Mouse (Mus musculus) urinary bladder, postnatal 25 days (tissue): ENCODE data around the gene Nme4.
A peak's percentile ranks its signal among the peaks of the same experiment; 100 is the strongest.
"Not testable (repeated sequence)": the region's sequence is repeated elsewhere in the genome, so short reads cannot be mapped to it uniquely, and the experiment has no call there.

Source experiments
- DNase-seq: peaks from one replicate; pipeline ENCODE4 v3.0.0; 2022; ENCODE audit warnings: low spot score

The Nme4 gene

GRCm38 (mm10) chr17:26095121-26095740 is at the start of gene Nme4:
Gene Nme4 (minus strand): TSS chr17:26095602.
- peak; percentile 51 for DNase-seq

- DNase-seq: no peak
Observed at GRCm38 (mm10) chr17:26143386-26143785, 48.0 kb upstream of the Nme4 start.

- DNase-seq: no peak
Observed at GRCm38 (mm10) chr17:26142796-26143195, 47.4 kb upstream of the Nme4 start.

GRCm38 (mm10) chr17:26138901-26139381 is 43.5 kb upstream of the Nme4 start:
- DNase-seq: no peak

GRCm38 (mm10) chr17:26138239-26138836 is 42.9 kb upstream of the Nme4 start, which contains the start of gene Axin1:
Gene Axin1 (plus strand): TSS chr17:26138688.
- DNase-seq: peak; percentile 81

- no peak for DNase-seq
Observed at GRCm38 (mm10) chr17:26137751-26138130, 42.3 kb upstream of the Nme4 start.

- no peak for DNase-seq
Observed at GRCm38 (mm10) chr17:26137106-26137750, 41.8 kb upstream of the Nme4 start.

GRCm38 (mm10) chr17:26131856-26132853 is 36.8 kb upstream of the Nme4 start:
- no peak for DNase-seq

GRCm38 (mm10) chr17:26131062-26131732 is 35.8 kb upstream of the Nme4 start:
- DNase-seq: no peak

GRCm38 (mm10) chr17:26125226-26125625 is 29.8 kb upstream of the Nme4 start:
- DNase-seq: no peak

- DNase-seq: no peak
Observed at GRCm38 (mm10) chr17:26124560-26124959, 29.2 kb upstream of the Nme4 start.

GRCm38 (mm10) chr17:26123267-26123684 is 27.9 kb upstream of the Nme4 start, which contains the start of gene Mrpl28:
Gene Mrpl28 (plus strand): TSS chr17:26123500.
- DNase-seq: peak; percentile 83

- no peak for DNase-seq
Observed at GRCm38 (mm10) chr17:26122431-26123140, 27.2 kb upstream of the Nme4 start.

- peak; percentile 39 for DNase-seq
Observed at GRCm38 (mm10) chr17:26119766-26120710, 24.6 kb upstream of the Nme4 start.

- DNase-seq: no peak
Observed at GRCm38 (mm10) chr17:26116503-26117258, 21.3 kb upstream of the Nme4 start.

- DNase-seq: no peak
Observed at GRCm38 (mm10) chr17:26115956-26116487, 20.6 kb upstream of the Nme4 start.

GRCm38 (mm10) chr17:26115205-26115898 is 19.9 kb upstream of the Nme4 start:
- no peak for DNase-seq

- DNase-seq: not testable (repeated sequence)
Observed at GRCm38 (mm10) chr17:26114461-26114860, 19.1 kb upstream of the Nme4 start.
